Mouse (Mus musculus): ENCODE measurements around the gene Pdzd9.
"Not testable (repeated sequence)": the region's sequence is repeated elsewhere in the genome, so short reads cannot be mapped to it uniquely, and the experiment has no call there.

Gene Pdzd9

GRCm38 (mm10) chr7:120670153-120670875 is at the start of gene Pdzd9:
Pdzd9 (minus strand) TSS chr7:120670343.
- DNase-seq (ENCODE audit: inconsistent ontology term): peak; percentile 72

GRCm38 (mm10) chr7:120717261-120717660 is 47.1 kb upstream of the Pdzd9 start:
- DNase-seq (ENCODE audit: inconsistent ontology term): no peak

DNA sequence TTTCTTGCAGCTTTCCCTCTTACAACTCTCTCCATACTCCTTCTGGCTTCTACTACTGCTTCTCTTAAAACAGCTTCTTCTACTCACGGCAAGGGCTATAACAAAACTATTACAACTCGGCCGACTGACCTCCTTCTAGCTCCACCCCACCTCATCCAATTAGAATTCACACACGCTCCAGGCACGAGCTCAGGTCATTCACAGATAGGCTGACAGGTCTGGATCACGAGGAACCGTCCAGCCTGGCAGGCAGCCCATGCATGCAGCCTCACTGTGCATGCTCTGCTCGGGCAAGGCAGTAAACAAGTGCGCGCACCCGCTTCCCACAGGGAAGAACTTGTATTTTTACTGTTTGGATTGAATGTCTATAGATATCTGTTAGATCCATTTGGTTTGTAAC is 43.8 kb upstream of the Pdzd9 start:
- not testable (repeated sequence) for DNase-seq (ENCODE audit: inconsistent ontology term)

DNA sequence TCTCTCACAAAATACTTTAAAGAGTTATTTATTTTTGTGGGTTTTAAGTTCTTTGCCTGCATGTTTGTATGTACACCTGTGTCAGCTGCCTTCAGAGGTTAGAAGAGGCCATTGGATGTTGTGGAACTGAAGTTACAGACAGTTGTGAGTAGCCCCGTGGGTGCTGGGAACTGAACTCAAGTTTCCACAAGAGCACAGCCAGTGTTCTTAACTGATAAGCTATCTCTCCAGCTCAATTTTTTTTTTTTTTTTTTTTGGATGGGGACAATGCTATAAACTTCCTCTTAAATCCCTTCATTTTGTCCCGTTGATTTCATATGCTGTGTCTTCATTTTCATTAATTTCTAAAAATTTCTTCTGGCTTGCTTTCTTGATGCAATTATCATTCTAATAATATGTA is 43.1 kb upstream of the Pdzd9 start:
- DNase-seq (ENCODE audit: inconsistent ontology term): no peak

GRCm38 (mm10) chr7:120712071-120712470 is 41.9 kb upstream of the Pdzd9 start:
- DNase-seq (ENCODE audit: inconsistent ontology term): no peak

GRCm38 (mm10) chr7:120703888-120704287 is 33.7 kb upstream of the Pdzd9 start:
- no peak for DNase-seq (ENCODE audit: inconsistent ontology term)

- no peak for DNase-seq (ENCODE audit: inconsistent ontology term)
These were observed 29.4 kb upstream of the Pdzd9 start for GRCm38 (mm10) chr7:120699586-120699985.

GRCm38 (mm10) chr7:120696331-120696730 is 26.2 kb upstream of the Pdzd9 start:
- no peak for DNase-seq (ENCODE audit: inconsistent ontology term)

DNA sequence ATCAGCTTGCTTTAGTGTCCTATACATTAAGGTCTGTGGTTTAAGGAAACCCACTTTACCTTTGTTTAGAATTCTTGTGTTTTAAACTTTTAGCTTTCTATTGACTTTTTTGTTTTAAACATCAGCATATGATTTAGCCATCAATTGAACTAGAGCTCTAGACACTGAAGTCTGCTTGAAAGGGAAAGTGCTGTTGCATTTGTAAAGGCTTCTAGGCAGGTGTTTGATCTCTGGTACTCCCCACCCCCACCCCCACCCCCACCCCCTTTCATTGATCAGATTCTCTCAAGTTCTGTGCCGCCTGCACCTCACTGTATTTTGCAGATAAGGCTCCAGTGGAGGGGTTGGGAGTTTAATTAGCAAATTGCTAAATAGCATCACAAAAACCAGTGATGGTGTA is 25.5 kb upstream of the Pdzd9 start:
- no peak for DNase-seq (ENCODE audit: inconsistent ontology term)

GRCm38 (mm10) chr7:120695196-120695595 is 25.1 kb upstream of the Pdzd9 start:
- DNase-seq (ENCODE audit: inconsistent ontology term): no peak

DNA sequence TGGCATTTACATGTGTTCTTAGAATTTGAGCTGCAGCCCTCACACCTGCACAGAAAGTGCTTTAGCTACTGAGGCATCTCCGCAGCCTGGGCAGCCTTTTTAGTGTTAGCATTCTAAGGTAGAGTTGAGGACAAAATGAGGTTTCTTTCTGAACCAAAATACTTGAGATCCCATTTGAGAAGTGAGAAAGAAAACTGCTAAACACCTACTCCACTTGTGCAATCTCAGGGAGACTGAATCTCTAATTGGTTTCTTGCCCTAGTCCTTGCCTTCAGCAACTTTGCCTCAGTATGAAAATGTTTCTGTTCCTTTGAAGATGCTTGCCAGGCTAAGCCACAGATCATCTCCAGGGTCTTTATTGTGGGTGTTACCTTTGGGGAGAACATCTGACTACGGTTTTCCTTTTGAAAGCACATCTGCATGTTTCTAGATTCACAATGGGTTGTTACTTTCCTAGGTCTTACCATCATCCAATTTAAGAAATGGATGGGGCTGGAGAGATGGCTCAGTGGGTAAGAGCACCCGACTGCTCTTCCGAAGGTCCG is 23.8 kb upstream of the Pdzd9 start:
- DNase-seq (ENCODE audit: inconsistent ontology term): no peak

DNA sequence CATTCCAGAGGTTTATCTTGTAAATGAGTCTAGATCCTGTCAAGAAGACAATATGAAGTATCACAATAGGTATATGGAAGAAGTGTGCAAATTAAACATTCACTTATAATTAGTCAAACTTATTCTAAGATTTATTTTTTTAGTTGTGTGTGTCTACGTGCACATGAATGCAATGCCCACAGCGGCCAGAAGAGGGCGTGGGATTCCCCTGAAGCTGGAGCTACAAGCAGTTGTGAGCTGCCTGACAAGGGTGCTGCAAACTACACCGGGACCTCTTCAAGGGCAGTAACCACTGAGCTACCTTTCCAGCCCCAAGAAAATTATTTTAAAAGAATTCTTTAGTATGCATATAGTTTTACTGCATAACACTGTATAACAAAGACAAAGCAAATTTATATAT is 20.5 kb upstream of the Pdzd9 start:
- no peak for DNase-seq (ENCODE audit: inconsistent ontology term)

DNA sequence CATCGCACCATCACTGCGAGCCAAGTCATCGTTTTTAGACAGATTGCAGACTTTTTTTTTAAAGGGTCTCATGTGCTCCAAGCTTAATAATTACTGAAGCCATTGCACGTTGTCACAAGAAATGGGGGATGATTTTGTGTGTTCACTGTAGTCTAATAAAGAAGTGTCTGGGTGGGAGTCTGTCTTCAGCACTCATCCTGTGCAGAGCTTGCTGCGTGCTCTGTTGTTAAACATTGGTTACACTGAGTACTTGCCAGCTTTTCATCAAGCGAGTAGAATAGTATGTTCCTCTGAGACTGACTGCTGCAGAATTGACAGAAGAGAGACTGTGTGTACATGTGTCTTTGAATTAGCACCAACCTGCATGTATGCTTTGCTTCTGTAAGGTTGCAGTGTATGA is 15.1 kb upstream of the Pdzd9 start:
- no peak for DNase-seq (ENCODE audit: inconsistent ontology term)

- DNase-seq (ENCODE audit: inconsistent ontology term): no peak
These were observed 14.6 kb upstream of the Pdzd9 start for GRCm38 (mm10) chr7:120684731-120685161.

DNA sequence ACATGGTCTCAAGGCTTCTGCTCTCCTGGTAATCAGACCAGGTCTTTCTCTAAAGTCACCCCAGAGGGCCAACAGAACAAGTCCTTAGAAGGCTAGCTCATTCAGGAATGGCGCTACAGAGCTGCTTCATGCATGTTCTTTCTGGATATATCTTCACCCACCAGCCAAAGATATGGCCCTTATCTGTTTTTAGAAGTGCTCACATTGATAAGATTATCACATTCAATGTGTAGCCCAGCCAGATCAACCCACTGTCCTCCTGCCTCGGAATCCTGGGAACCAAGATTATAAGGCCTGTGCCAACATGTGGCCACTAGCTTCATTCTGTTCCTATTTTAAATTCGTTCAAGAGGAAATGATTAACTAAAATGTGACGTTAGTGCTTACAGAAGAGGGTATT is 11.9 kb upstream of the Pdzd9 start:
- no peak for DNase-seq (ENCODE audit: inconsistent ontology term)

- no peak for DNase-seq (ENCODE audit: inconsistent ontology term)
These were observed 8.9 kb upstream of the Pdzd9 start for GRCm38 (mm10) chr7:120679023-120679422.

DNA sequence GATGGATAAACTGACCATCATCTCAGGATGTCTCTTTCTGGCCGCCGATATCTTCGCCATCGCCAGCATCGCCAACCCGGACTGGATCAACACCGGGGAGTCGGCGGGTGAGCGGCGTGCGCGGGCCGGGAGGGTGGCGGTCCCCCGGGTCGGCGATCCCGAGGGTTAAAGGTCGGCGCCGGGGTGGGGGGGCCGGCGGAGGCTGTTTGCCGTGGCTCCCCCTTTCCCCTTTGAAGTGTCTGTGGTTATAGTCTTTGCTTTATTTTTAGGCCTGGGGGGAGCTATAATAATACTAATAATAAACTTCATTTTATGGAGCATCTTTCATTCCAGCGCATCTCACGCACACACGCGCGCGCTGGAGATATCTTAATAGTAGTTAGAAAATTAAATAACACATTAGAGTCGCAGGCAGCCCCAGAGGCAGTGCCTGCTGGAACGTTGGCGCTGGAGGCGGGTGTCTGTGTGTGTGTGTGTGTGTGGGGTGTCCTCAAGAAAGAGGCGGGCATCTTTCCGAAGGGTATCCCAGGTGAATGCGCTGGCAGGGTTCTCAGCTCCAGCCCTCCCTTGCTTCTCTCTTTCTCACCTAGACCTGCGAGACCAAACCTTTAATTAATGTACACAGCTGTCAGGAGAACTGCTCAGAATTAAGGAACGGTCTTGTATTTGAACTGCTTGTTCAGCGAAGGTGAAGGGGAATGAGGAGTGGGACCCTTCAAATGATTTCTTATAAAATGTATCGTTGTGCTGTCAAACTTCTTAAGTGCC is 7.8 kb upstream of the Pdzd9 start:
- DNase-seq (ENCODE audit: inconsistent ontology term): peak; percentile 22

GRCm38 (mm10) chr7:120677001-120677643 is 7.0 kb upstream of the Pdzd9 start, which contains the start of gene Mosmo:
Mosmo (plus strand) TSS chr7:120677618.
- DNase-seq (ENCODE audit: inconsistent ontology term): peak; percentile 85

DNA sequence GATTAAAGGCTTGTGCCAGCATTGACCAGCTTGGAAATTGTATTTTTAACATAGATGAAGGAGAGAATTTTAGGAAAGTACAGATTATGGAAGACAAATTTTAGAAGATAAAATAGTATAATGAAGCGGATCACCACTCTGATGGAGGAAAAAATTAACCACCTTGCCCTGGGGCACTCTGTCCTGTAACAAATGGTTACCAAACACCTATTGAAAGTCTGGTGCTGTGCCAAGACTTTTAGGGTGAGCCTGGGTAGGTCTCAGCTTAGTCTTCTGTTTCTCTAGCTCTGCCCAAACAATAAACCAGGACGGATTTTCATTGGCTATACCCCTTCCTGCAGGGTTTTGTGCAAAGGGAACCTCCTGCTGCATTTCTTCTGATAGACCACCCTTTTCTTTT is 1.1 kb upstream of the Pdzd9 start:
- DNase-seq (ENCODE audit: inconsistent ontology term): no peak

- DNase-seq (ENCODE audit: inconsistent ontology term): no peak
These were observed 8.1 kb downstream of the Pdzd9 start for GRCm38 (mm10) chr7:120662079-120662478.

- no peak for DNase-seq (ENCODE audit: inconsistent ontology term)
These were observed 22.3 kb downstream of the Pdzd9 start for GRCm38 (mm10) chr7:120647849-120648248.

DNA sequence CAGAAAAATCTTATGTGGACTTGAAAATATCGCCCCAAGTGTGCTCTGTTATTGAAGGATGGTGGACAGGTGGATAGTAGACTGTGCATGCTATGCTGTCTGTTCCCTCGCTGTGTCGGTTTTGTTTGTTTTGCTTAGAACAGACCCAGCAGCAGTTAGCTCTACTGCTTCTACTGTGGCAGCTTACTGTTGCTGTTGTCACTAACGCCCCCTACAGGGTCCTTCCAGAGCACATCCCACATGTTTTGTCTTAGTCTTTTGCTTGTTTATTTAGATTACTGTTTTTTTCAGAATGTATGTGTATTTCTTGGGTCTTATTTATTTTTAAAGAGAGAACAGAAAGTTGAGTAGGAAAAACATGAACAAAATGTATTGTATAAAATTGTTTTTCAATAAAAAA is 26.9 kb downstream of the Pdzd9 start:
- DNase-seq (ENCODE audit: inconsistent ontology term): no peak
